Mouse (Mus musculus) lung, embryonic 14.5 days (tissue): ENCODE data around the gene Ptx4. TPM values are rescaled to one million over a fixed set of nuclear protein-coding genes. Genes with fewer than 3 reads are reported as not detected.
A peak's percentile ranks its signal among the peaks of the same experiment; 100 is the strongest.
"Not testable (repeated sequence)": the region's sequence is repeated elsewhere in the genome, so short reads cannot be mapped to it uniquely, and the experiment has no call there.

Experiments used
- ATAC-seq: fragments of 200-750 bp; cut with Nextera tagmentation; 2 replicates; pipeline ENCODE4 v1.8.0; 2017; ENCODE audit warnings: mild to moderate bottlenecking, moderate TSS enrichment, moderate library complexity; ENCODE audit not compliant: insufficient read depth
- DNase-seq: peaks from one replicate; pipeline ENCODE4 v3.0.0-alpha.2; 2015
- H3K27ac ChIP-seq: fragments of 300-500 bp; sonication (generic); 2 replicates; pipeline ENCODE4 v1.5.1; 2014; ENCODE audit warnings: low read depth, mild to moderate bottlenecking, moderate library complexity
- H3K27me3 ChIP-seq: fragments of 300-500 bp; sonication (generic); 2 replicates; pipeline ENCODE4 v1.6.1; 2014; ENCODE audit warnings: low read length, control low read depth; ENCODE audit not compliant: insufficient read depth
- H3K36me3 ChIP-seq: fragments of 300-500 bp; sonication (generic); 2 replicates; pipeline ENCODE4 v1.6.1; 2014; ENCODE audit warnings: control low read depth; ENCODE audit not compliant: insufficient read depth
- H3K4me1 ChIP-seq: fragments of 300-500 bp; sonication (generic); 2 replicates; pipeline ENCODE4 v1.6.1; 2014; ENCODE audit warnings: antibody characterized with exemption, control low read depth; ENCODE audit not compliant: insufficient read depth
- H3K4me2 ChIP-seq: fragments of 300-500 bp; sonication (generic); 2 replicates; pipeline ENCODE4 v1.6.1; 2014; ENCODE audit warnings: mild to moderate bottlenecking
- H3K4me3 ChIP-seq: fragments of 300-500 bp; sonication (generic); 2 replicates; pipeline ENCODE4 v1.5.1; 2014; ENCODE audit warnings: low read depth, low read length
- H3K9ac ChIP-seq: fragments of 300-500 bp; sonication (generic); 2 replicates; pipeline ENCODE4 v1.6.1; 2014
- H3K9me3 ChIP-seq: fragments of 300-500 bp; sonication (generic); 2 replicates; pipeline ENCODE4 v1.6.1; 2016; ENCODE audit warnings: low read depth, low read length, control low read depth
- CTCF ChIP-seq: IDR thresholded peaks from 2 replicates; pipeline ENCODE4 v1.5.1; 2016; ENCODE audit warnings: antibody characterized with exemption, low read depth
- WGBS: fragments of 180-500 bp; shearing (Covaris S2); extraction: QIAGEN DNeasy Blood & Tissue Kit; methylation state at CpG from one replicate; pipeline ENCODE4 v1.1.7; 2014; 5-methylcytosine and 5-hydroxymethylcytosine counted together
- polyA plus RNA-seq: library from polyadenylated mRNA; unstranded; fragments of >200 nt; fragmentation: Nextera tagmentation; extraction: Ambion mirVana; gene quantifications from 2 replicates; pipeline ENCODE4 v1.2.1, GENCODE M21; 2014

The Ptx4 gene
- polyA plus RNA-seq, 1 experiment from 2014 or later, result not detected

DNA sequence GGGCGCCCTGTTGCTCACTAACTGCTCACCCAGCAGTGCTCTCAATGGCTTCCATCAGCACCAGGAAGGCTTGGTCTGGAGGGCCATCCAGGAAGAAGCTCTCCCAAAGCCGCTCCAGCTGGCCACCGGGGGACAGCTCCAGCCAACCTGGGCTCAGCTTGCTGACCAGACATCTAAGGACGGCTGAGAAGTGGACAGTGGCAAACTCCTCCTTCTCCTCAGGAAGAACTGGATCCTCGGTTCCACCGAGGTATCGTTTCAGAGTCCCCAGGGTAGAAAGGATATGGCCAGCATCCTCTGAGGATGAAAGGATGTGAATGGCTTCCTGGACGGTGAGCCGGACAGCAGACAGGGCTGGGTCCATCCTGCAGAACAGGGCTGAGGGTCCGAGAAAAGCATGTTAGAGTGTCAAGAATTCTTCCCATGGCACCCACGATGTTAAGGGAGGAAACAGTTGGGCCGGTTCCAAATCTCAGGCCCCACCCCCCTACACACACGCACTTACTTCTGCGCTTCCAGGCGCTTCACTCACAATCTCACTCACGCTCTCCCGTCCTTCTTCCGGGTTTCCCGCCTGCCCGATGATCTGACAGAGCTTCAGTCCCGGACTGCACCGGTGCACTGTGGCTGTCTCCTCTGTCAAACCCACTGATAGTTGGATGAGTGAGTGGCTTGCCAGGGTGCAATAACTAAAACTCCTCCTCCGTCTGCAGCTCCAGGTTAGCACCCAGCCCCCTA lies 5.5 kb upstream of the Ptx4 start:
- Histone ChIP-seq H3K27ac (peak overlapping the region; percentile 94), H3K27me3 (no peaks in the 10 kb centered on the region), H3K4me2 (peak overlapping the region; percentile 93), H3K4me1 (peaks cover 5% of the 10 kb centered on the region), H3K36me3 (peaks cover 29% of the 10 kb centered on the region), H3K9ac (peak overlapping the region; percentile 60), H3K4me3 (peak overlapping the region; percentile 66), H3K9me3 (no peaks in the 10 kb centered on the region)
- no peak for TF ChIP-seq CTCF
- DNase-seq (peak; percentile 79), ATAC-seq (peak; percentile 68)
- WGBS, result 7% methylated on average over 23 of the region's 23 CpGs

DNA sequence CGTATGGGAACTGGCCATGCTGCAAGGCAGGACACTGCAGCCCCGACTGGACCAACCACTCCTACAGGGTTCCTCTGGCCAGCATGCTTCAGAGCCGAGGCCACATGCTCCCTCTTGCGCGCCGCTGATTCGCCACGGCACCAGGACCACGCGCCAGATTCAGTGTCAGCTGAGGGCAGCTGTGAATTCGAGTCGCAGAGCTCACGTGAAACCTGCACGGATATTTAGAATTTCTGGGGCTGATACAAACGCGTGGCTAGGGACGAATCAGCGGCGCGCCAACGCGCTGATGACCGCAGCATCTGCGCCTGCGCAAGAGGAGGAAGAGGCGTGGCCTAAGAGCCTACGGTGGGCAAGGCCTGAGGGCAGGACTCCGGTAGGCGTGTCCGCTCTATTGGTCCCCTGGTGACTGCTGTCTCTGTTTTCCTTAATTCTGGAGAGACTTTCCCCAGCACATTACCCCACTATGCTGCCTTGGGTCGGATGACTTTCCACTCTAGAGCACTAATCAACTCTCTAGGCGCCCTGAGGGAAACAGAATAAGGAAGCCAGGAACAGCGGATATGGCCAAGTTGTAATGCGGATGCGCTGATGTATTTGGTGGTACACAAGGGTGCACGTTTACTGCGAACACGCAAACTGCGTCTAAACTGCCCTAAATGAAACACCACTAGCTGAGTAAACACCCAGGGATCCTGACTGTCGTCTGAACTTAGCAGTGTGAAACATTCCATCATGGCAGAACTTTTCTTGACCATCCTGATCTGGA lies 4.7 kb upstream of the Ptx4 start, which contains the start of gene Telo2:
Gene Telo2 (minus strand): TSS at position 304 of the 769 bp plus-strand sequence.
- no peaks in the 10 kb centered on the region for H3K27me3 ChIP-seq
- H3K4me3 ChIP-seq, result peak within 1 kb of the TSS; percentile 66
- peak within 1 kb of the TSS; percentile 93 for H3K4me2 ChIP-seq
- H3K4me1 ChIP-seq, result peaks cover 5% of the 10 kb centered on the region
- peak within 1 kb of the TSS; percentile 60 for H3K9ac ChIP-seq
- no peaks in the 10 kb centered on the region for H3K9me3 ChIP-seq
- DNase-seq (peak; percentile 98), ATAC-seq (peak; percentile 94)
- 5% methylated on average over 40 of the region's 40 CpGs for WGBS
- peak within 1 kb of the TSS; percentile 94 for H3K27ac ChIP-seq
- H3K36me3 ChIP-seq, result peaks cover 22% of the 10 kb centered on the region
- no peak for TF ChIP-seq CTCF

GRCm38 (mm10) chr17:25117263-25117662 lies 3.3 kb upstream of the Ptx4 start:
- DNase-seq, result no peak
- H3K4me2 ChIP-seq, result no peak overlapping the region
- H3K9ac ChIP-seq, result no peak overlapping the region
- ATAC-seq, result no peak
- peak; percentile 47 for TF ChIP-seq CTCF
- H3K4me1 ChIP-seq, result peaks cover 5% of the 10 kb centered on the region
- peaks cover 12% of the 10 kb centered on the region for H3K36me3 ChIP-seq
- no peak overlapping the region for H3K27ac ChIP-seq
- H3K9me3 ChIP-seq, result no peaks in the 10 kb centered on the region
- no peaks in the 10 kb centered on the region for H3K27me3 ChIP-seq
- WGBS, result 31% methylated on average over 4 of the region's 4 CpGs
- H3K4me3 ChIP-seq, result no peak overlapping the region

DNA sequence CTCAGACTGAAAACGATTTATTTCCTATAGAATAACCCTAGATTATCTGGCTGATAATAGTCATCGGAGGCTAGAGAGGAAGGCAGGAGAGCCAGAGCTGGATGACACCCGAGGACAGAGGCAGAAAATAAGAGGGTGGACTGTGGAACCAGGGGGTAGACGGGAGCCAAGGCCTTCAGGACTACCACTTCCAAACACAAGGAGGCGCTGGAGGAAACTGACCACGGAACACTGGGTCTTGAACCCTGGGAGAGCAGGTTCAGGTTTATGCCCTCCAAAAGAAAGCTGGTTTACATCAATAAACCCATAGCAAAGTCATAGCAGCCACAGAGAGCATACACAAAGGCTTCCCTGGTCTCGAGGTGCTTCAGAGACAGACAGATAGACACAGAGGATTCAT lies 3.4 kb downstream of the Ptx4 start:
- TF ChIP-seq CTCF, result peak; percentile 59
- H3K27ac ChIP-seq, result no peak overlapping the region
- DNase-seq, result peak; percentile 21
- no peak for ATAC-seq
- no peak overlapping the region for H3K4me2 ChIP-seq
- no peaks in the 10 kb centered on the region for H3K9me3 ChIP-seq
- H3K4me3 ChIP-seq, result no peak overlapping the region
- no peaks in the 10 kb centered on the region for H3K36me3 ChIP-seq
- H3K9ac ChIP-seq, result no peak overlapping the region
- H3K27me3 ChIP-seq, result no peaks in the 10 kb centered on the region
- no peaks in the 10 kb centered on the region for H3K4me1 ChIP-seq
- WGBS, result 25% methylated on average over 7 of the region's 7 CpGs

DNA sequence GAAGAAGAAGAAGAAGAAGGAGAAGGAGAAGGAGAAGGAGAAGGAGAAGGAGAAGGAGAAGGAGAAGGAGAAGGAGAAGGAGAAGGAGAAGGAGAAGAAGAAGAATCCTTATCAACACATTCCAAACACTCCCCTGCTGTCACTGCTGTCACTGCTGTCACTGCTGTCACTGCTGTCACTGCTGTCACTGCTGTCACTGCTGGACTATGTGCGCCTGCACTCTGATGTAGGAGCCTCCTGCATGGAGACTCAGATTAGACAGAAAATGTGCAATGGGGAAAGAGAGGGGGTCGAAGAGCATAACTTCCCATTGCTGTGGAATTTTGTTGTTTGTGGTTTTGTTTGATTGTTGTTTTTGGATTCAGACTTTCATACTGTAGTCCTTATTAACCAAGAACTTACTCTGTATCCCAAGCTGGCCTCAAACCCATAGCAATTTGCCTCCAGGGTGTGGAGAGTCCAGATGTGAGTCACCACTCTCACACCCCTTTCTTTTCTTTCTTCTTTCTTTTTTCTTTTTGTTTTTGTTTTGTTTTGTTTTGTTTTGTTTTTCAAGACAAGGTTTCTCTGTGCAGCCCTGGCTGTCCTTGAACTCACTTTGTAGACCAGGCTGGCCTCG lies 5.0 kb downstream of the Ptx4 start:
- WGBS, result 53% methylated on average over 3 of the region's 3 CpGs

DNA sequence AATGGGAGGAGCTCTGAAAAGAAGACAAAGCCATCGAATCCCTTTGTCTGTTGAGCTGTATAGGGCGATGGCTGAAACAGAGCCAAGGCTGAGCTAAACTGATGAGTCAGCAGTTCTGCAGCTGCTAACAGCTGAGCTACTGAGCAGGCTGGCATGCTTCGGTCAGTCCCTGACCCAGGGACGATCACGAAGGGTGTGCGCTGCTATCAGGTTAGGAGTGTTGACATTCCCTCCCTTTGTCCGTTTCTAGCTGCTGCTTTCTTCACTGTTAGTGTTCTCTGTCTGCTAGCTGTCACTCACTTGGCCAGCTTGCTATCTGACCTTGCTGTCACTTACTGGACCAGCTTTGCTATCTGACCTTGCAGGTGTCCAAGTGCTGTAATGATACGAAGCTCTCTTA lies 6.5 kb downstream of the Ptx4 start:
- ATAC-seq (no peak), DNase-seq (peak; percentile 45)
- Histone ChIP-seq H3K4me1 (no peaks in the 10 kb centered on the region), H3K9me3 (no peaks in the 10 kb centered on the region), H3K27ac (no peak overlapping the region), H3K4me3 (no peak overlapping the region), H3K4me2 (no peak overlapping the region), H3K9ac (no peak overlapping the region), H3K36me3 (no peaks in the 10 kb centered on the region), H3K27me3 (no peaks in the 10 kb centered on the region)
- no peak for TF ChIP-seq CTCF
- WGBS, result 33% methylated on average over 8 of the region's 8 CpGs

More for the DNA sequence above, 5.0 kb downstream of the Ptx4 start:
- ATAC-seq, H3K9me3 ChIP-seq, H3K27ac ChIP-seq, DNase-seq, H3K36me3 ChIP-seq, H3K4me1 ChIP-seq, H3K27me3 ChIP-seq, H3K9ac ChIP-seq, H3K4me2 ChIP-seq, H3K4me3 ChIP-seq: not testable (repeated sequence)

GRCm38 (mm10) chr17:25127681-25128080 lies 7.1 kb downstream of the Ptx4 start:
- Histone ChIP-seq H3K9ac (no peak overlapping the region), H3K27ac (no peak overlapping the region), H3K9me3 (no peaks in the 10 kb centered on the region), H3K4me2 (no peak overlapping the region), H3K4me1 (no peaks in the 10 kb centered on the region), H3K27me3 (no peaks in the 10 kb centered on the region), H3K36me3 (no peaks in the 10 kb centered on the region), H3K4me3 (no peak overlapping the region)
- WGBS, result 57% methylated on average over 9 of the region's 9 CpGs
- ATAC-seq, result no peak
- DNase-seq, result no peak
- no peak for TF ChIP-seq CTCF
